Mouse (Mus musculus) liver, adult 2 months (tissue): Measurements from ENCODE around the gene Sct.

Experiments used
- CTCF ChIP-seq: fragments of 200-500 bp; IDR thresholded peaks from 2 replicates; pipeline ENCODE4 v1.5.1; 2011; ENCODE audit warnings: low read depth, low read length, control low read depth
- POLR2A ChIP-seq: fragments of 200-500 bp; IDR thresholded peaks from 2 replicates; pipeline ENCODE4 v1.6.1; 2011; ENCODE audit warnings: low read length, control low read depth; ENCODE audit not compliant: insufficient read depth; ENCODE audit errors: extremely low read depth

- TF ChIP-seq POLR2A (no peak), CTCF (no peak)
These were observed 47.8 kb downstream of the Sct start for GRCm38 (mm10) chr7:141231111-141231510.
